Mouse (Mus musculus): ENCODE results near the gene Swap70. TPM values are rescaled to one million over a fixed set of nuclear protein-coding genes. Genes with fewer than 3 reads are reported as not detected.

Swap70 gene
- polyA plus RNA-seq, 1 experiment from 2014 or later: 10.7 TPM

GRCm38 (mm10) chr7:110193186-110193585 lies 28.3 kb upstream of the Swap70 start:
- no peak for ATAC-seq (ENCODE audit: low FRiP score, low TSS enrichment)
- 85% methylated on average over 3 of the region's 3 CpGs for WGBS

GRCm38 (mm10) chr7:110197176-110197575 lies 24.3 kb upstream of the Swap70 start:
- no peak overlapping the region for H3K4me2 ChIP-seq (replicated peaks; ENCODE audit: low read depth)
- no peak overlapping the region for H3K27ac ChIP-seq (replicated peaks)
- ATAC-seq (ENCODE audit: low FRiP score, low TSS enrichment) (no peak), DNase-seq (ENCODE audit: low spot score) (no peak)
- no peaks in the 10 kb centered on the region for H3K4me1 ChIP-seq (replicated peaks; ENCODE audit: control insufficient read depth, insufficient read depth)
- no peak overlapping the region for H3K9ac ChIP-seq (ENCODE audit: low read length)
- no peak for TF ChIP-seq CTCF (IDR thresholded peaks at IDR 0.05; ENCODE audit: low read depth)
- TF ChIP-seq EP300 (optimal IDR thresholded peaks at IDR 0.05): no peak
- H3K9me3 ChIP-seq (ENCODE audit: control insufficient read depth, low read length): no peaks in the 10 kb centered on the region
- H3K4me3 ChIP-seq (ENCODE audit: low read depth, low read length): no peak overlapping the region
- H3K36me3 ChIP-seq (ENCODE audit: control insufficient read depth, insufficient read depth, low read length): no peaks in the 10 kb centered on the region
- WGBS: 86% methylated on average over 7 of the region's 7 CpGs
- H3K27me3 ChIP-seq (ENCODE audit: control insufficient read depth, insufficient read depth, low read length): no peaks in the 10 kb centered on the region

More at GRCm38 (mm10) chr7:110193186-110193585, 28.3 kb upstream of the Swap70 start:
- TF ChIP-seq EP300 (optimal IDR thresholded peaks at IDR 0.05) (no peak), CTCF (IDR thresholded peaks at IDR 0.05; ENCODE audit: low read depth) (no peak)
- no peak overlapping the region for H3K4me2 ChIP-seq (replicated peaks; ENCODE audit: low read depth)
- H3K4me3 ChIP-seq (ENCODE audit: low read depth, low read length): no peak overlapping the region
- no peak overlapping the region for H3K9ac ChIP-seq (ENCODE audit: low read length)
- no peak for DNase-seq (ENCODE audit: low spot score)
- no peaks in the 10 kb centered on the region for H3K36me3 ChIP-seq (ENCODE audit: control insufficient read depth, insufficient read depth, low read length)
- H3K27ac ChIP-seq (replicated peaks): no peak overlapping the region
- no peaks in the 10 kb centered on the region for H3K4me1 ChIP-seq (replicated peaks; ENCODE audit: control insufficient read depth, insufficient read depth)
- H3K27me3 ChIP-seq (ENCODE audit: control insufficient read depth, insufficient read depth, low read length): no peaks in the 10 kb centered on the region
- no peaks in the 10 kb centered on the region for H3K9me3 ChIP-seq (ENCODE audit: control insufficient read depth, low read length)

GRCm38 (mm10) chr7:110201933-110202332 lies 19.6 kb upstream of the Swap70 start:
- no peak for DNase-seq (ENCODE audit: low spot score)
- no peak overlapping the region for H3K9ac ChIP-seq (ENCODE audit: low read length)
- no peak for ATAC-seq (ENCODE audit: low FRiP score, low TSS enrichment)
- H3K27me3 ChIP-seq (ENCODE audit: control insufficient read depth, insufficient read depth, low read length): no peaks in the 10 kb centered on the region
- 88% methylated on average over 6 of the region's 6 CpGs for WGBS
- H3K4me3 ChIP-seq (ENCODE audit: low read depth, low read length): no peak overlapping the region
- TF ChIP-seq EP300 (optimal IDR thresholded peaks at IDR 0.05): no peak
- no peak for TF ChIP-seq CTCF (IDR thresholded peaks at IDR 0.05; ENCODE audit: low read depth)
- H3K27ac ChIP-seq (replicated peaks): no peak overlapping the region
- no peaks in the 10 kb centered on the region for H3K9me3 ChIP-seq (ENCODE audit: control insufficient read depth, low read length)
- H3K4me1 ChIP-seq (replicated peaks; ENCODE audit: control insufficient read depth, insufficient read depth): no peaks in the 10 kb centered on the region
- no peak overlapping the region for H3K4me2 ChIP-seq (replicated peaks; ENCODE audit: low read depth)
- H3K36me3 ChIP-seq (ENCODE audit: control insufficient read depth, insufficient read depth, low read length): no peaks in the 10 kb centered on the region

DNA sequence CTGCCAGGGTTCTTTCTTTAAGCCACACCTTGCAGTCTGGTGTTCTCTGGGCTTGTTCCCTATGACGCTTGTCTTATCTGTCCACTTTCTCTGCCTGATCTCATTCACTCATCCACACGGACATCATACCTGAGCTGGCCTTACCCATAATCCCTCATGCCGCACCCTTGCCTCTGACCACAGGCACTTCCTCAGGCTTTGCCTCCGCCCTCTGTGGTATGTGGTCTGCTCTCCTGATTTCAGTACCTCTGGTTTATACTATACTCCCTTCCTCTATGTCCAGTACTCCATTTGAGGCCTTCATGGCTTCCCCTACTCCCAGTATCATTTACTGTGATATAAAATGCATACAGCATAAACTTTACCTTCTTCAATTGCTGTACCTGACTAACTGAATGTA lies 17.3 kb upstream of the Swap70 start:
- no peak overlapping the region for H3K4me3 ChIP-seq (ENCODE audit: low read depth, low read length)
- H3K36me3 ChIP-seq (ENCODE audit: control insufficient read depth, insufficient read depth, low read length): no peaks in the 10 kb centered on the region
- H3K27ac ChIP-seq (replicated peaks): no peak overlapping the region
- ATAC-seq (ENCODE audit: low FRiP score, low TSS enrichment) (no peak), DNase-seq (ENCODE audit: low spot score) (no peak)
- H3K4me2 ChIP-seq (replicated peaks; ENCODE audit: low read depth): no peak overlapping the region
- no peak overlapping the region for H3K9ac ChIP-seq (ENCODE audit: low read length)
- 86% methylated on average over 4 of the region's 4 CpGs for WGBS
- no peak for TF ChIP-seq CTCF (IDR thresholded peaks at IDR 0.05; ENCODE audit: low read depth)
- TF ChIP-seq EP300 (optimal IDR thresholded peaks at IDR 0.05): no peak
- H3K9me3 ChIP-seq (ENCODE audit: control insufficient read depth, low read length): no peaks in the 10 kb centered on the region
- no peaks in the 10 kb centered on the region for H3K4me1 ChIP-seq (replicated peaks; ENCODE audit: control insufficient read depth, insufficient read depth)
- no peaks in the 10 kb centered on the region for H3K27me3 ChIP-seq (ENCODE audit: control insufficient read depth, insufficient read depth, low read length)

DNA sequence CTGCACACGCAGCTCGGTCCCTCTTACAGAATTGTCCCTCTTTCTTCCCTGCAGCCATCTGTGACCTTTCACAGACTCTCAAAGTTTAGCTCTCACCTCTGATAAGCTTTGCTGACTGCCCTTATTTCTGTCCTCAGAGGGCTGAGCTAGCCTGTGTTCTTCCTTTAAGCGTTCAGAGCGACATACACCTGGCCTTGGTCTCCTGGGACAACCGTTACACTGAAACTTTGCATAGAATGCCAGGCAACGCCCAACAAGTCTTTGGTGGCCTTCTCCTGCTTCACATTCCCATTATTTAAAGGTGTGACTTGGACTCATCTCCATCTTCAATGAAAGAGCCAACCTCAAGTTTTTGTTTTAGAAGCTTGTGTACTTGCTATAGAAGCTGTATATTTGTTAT lies 13.2 kb upstream of the Swap70 start:
- no peak overlapping the region for H3K4me3 ChIP-seq (ENCODE audit: low read depth, low read length)
- no peak overlapping the region for H3K9ac ChIP-seq (ENCODE audit: low read length)
- H3K36me3 ChIP-seq (ENCODE audit: control insufficient read depth, insufficient read depth, low read length): no peaks in the 10 kb centered on the region
- no peak for ATAC-seq (ENCODE audit: low FRiP score, low TSS enrichment)
- no peak overlapping the region for H3K4me2 ChIP-seq (replicated peaks; ENCODE audit: low read depth)
- TF ChIP-seq CTCF (IDR thresholded peaks at IDR 0.05; ENCODE audit: low read depth): no peak
- no peak for TF ChIP-seq EP300 (optimal IDR thresholded peaks at IDR 0.05)
- no peaks in the 10 kb centered on the region for H3K9me3 ChIP-seq (ENCODE audit: control insufficient read depth, low read length)
- WGBS: 89% methylated on average over 6 of the region's 6 CpGs
- DNase-seq (ENCODE audit: low spot score): no peak
- H3K27me3 ChIP-seq (ENCODE audit: control insufficient read depth, insufficient read depth, low read length): no peaks in the 10 kb centered on the region
- no peak overlapping the region for H3K27ac ChIP-seq (replicated peaks)
- no peaks in the 10 kb centered on the region for H3K4me1 ChIP-seq (replicated peaks; ENCODE audit: control insufficient read depth, insufficient read depth)

- ATAC-seq (ENCODE audit: low FRiP score, low TSS enrichment): no peak
- WGBS: 82% methylated on average over 6 of the region's 6 CpGs
These were observed 12.1 kb upstream of the Swap70 start for GRCm38 (mm10) chr7:110209422-110209821.

More at GRCm38 (mm10) chr7:110209422-110209821, 12.1 kb upstream of the Swap70 start:
- Histone ChIP-seq H3K4me1 (replicated peaks; ENCODE audit: control insufficient read depth, insufficient read depth) (no peaks in the 10 kb centered on the region), H3K27me3 (ENCODE audit: control insufficient read depth, insufficient read depth, low read length) (no peaks in the 10 kb centered on the region), H3K9ac (ENCODE audit: low read length) (no peak overlapping the region), H3K27ac (replicated peaks) (no peak overlapping the region), H3K4me2 (replicated peaks; ENCODE audit: low read depth) (no peak overlapping the region), H3K9me3 (ENCODE audit: control insufficient read depth, low read length) (no peaks in the 10 kb centered on the region), H3K4me3 (ENCODE audit: low read depth, low read length) (no peak overlapping the region), H3K36me3 (ENCODE audit: control insufficient read depth, insufficient read depth, low read length) (no peaks in the 10 kb centered on the region)
- DNase-seq (ENCODE audit: low spot score): no peak
- TF ChIP-seq EP300 (optimal IDR thresholded peaks at IDR 0.05) (no peak), CTCF (IDR thresholded peaks at IDR 0.05; ENCODE audit: low read depth) (no peak)

Data from stomach, postnatal 0 days (tissue).